Mouse (Mus musculus) stomach, embryonic 15.5 days (tissue): ENCODE measurements around the gene Pik3ip1. TPM values are rescaled to one million over a fixed set of nuclear protein-coding genes. Genes with fewer than 3 reads are reported as not detected.

Source experiments
- ATAC-seq: fragments of 200-750 bp; cut with Nextera tagmentation; 2 replicates; pipeline ENCODE4 v1.8.0; 2017; ENCODE audit warnings: low read depth, moderate number of reproducible peaks, moderate TSS enrichment; ENCODE audit not compliant: insufficient read depth, low FRiP score
- H3K27ac ChIP-seq: fragments of 300-500 bp; sonication (generic); 2 replicates; pipeline ENCODE4 v1.5.1; 2015; ENCODE audit warnings: mild to moderate bottlenecking, inconsistent platforms
- H3K27me3 ChIP-seq: fragments of 300-500 bp; sonication (generic); replicated peaks from 2 replicates; pipeline ENCODE4 v1.6.1; 2015; ENCODE audit warnings: inconsistent platforms
- H3K36me3 ChIP-seq: fragments of 300-500 bp; sonication (generic); 2 replicates; pipeline ENCODE4 v1.6.1; 2015; ENCODE audit warnings: inconsistent platforms
- H3K4me1 ChIP-seq: fragments of 300-500 bp; sonication (generic); 2 replicates; pipeline ENCODE4 v1.6.1; 2015; ENCODE audit warnings: inconsistent platforms
- H3K4me2 ChIP-seq: fragments of 300-500 bp; sonication (generic); 2 replicates; pipeline ENCODE4 v1.6.1; 2015; ENCODE audit warnings: mild to moderate bottlenecking, inconsistent platforms
- H3K4me3 ChIP-seq: fragments of 300-500 bp; sonication (generic); replicated peaks from 2 replicates; pipeline ENCODE4 v1.5.1; 2015; ENCODE audit warnings: inconsistent platforms
- H3K9ac ChIP-seq: fragments of 300-500 bp; sonication (generic); 2 replicates; pipeline ENCODE4 v1.6.1; 2015; ENCODE audit warnings: inconsistent platforms
- H3K9me3 ChIP-seq: fragments of 300-500 bp; sonication (generic); 2 replicates; pipeline ENCODE4 v1.6.1; 2016; ENCODE audit warnings: inconsistent platforms
- WGBS: fragments of 180-500 bp; shearing (Covaris S2); methylation state at CpG from one replicate; pipeline ENCODE4 v1.1.7; 2015; 5-methylcytosine and 5-hydroxymethylcytosine counted together
- polyA plus RNA-seq: library from polyadenylated mRNA; unstranded; fragments of >200 nt; fragmentation: Nextera tagmentation; extraction: Ambion mirVana; gene quantifications from 2 replicates; pipeline ENCODE4 v1.2.1, GENCODE M21; 2015

The Pik3ip1 gene
- polyA plus RNA-seq, 1 experiment from 2014 or later: 10.6 TPM

- Histone ChIP-seq H3K36me3 (peaks cover 25% of the 10 kb centered on the region), H3K27me3 (no peaks in the 10 kb centered on the region), H3K9me3 (no peaks in the 10 kb centered on the region), H3K4me1 (peaks cover 11% of the 10 kb centered on the region), H3K4me2 (no peak overlapping the region), H3K4me3 (no peak overlapping the region), H3K27ac (no peak overlapping the region), H3K9ac (no peak overlapping the region)
- WGBS: 68% methylated on average over 12 of the region's 12 CpGs
- ATAC-seq: 0 out of 2 replicates have a peak, but pooled peaks have one; percentile 44
Observed at GRCm38 (mm10) chr11:3347091-3347834, 17.1 kb downstream of the Pik3ip1 start.

- Histone ChIP-seq H3K4me1 (peaks cover 11% of the 10 kb centered on the region), H3K4me2 (no peak overlapping the region), H3K9me3 (no peaks in the 10 kb centered on the region), H3K9ac (no peak overlapping the region), H3K36me3 (peaks cover 31% of the 10 kb centered on the region), H3K27ac (no peak overlapping the region), H3K27me3 (no peaks in the 10 kb centered on the region), H3K4me3 (no peak overlapping the region)
- no peak for ATAC-seq
Observed at GRCm38 (mm10) chr11:3347835-3348195, 17.6 kb downstream of the Pik3ip1 start.

DNA sequence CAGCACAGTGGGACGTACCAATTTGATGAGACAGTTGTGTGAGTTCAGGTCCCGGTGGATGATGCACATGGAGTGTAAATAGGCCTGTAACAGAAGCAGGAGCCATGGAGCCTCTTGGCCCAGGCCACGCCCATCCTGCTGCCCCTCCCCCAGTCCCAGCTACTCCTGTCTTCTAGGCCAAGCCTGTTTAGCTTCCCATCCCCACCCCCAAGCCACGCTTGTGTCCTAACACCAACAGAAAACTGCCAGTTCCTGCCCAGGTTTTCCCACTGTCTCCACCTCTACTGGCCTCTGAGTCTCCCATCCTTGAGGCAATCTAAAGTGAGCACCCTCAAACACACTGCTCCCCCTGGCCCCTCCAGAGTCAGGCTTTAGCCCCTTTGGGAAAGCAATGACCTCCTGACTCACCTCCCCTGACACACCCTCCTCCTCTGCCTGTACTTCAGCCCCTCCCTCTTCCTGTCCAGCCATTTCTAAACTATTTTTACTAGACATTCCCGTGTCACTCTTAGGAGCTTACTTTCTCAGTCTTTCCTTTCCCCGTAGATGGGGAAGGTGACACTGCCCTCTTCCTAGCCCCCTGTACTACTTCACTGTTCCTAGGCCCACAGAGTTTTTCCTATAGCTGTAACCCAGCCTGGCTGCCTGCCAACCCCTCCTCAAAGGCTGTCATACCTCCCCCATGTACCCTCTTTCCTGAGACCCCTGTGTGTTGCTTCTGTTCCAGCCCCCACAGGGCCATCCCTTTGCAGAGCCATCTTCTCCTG, 18.6 kb downstream of the Pik3ip1 start:
- H3K9ac ChIP-seq: no peak overlapping the region
- H3K4me1 ChIP-seq: peaks cover 11% of the 10 kb centered on the region
- no peak overlapping the region for H3K4me2 ChIP-seq
- H3K4me3 ChIP-seq: no peak overlapping the region
- peaks cover 39% of the 10 kb centered on the region for H3K36me3 ChIP-seq
- ATAC-seq: peak; percentile 5; the same call in 1 of the 2 replicates
- H3K9me3 ChIP-seq: no peaks in the 10 kb centered on the region
- peak overlapping the region; percentile 44; the same call in 1 of the 2 replicates for H3K27ac ChIP-seq
- WGBS: 25% methylated on average over 6 of the region's 6 CpGs
- no peaks in the 10 kb centered on the region for H3K27me3 ChIP-seq

DNA sequence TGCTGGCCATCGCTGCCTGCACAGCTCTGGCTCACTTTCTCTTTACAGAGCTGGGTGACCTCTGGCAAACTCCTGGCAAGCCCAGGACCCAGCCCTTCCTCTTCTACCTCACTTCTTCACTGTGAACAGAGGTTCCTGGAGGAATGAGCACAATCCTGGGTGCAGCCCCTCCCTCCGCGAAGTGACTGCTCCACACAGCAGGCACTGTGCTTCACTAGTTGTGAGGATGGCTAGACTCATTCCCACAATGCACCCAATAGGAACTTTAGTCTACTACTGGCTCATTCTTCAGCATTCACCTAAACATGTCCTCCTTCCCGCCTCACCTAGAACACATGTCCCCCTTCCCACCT, 19.1 kb downstream of the Pik3ip1 start:
- no peaks in the 10 kb centered on the region for H3K27me3 ChIP-seq
- H3K9ac ChIP-seq: no peak overlapping the region
- H3K9me3 ChIP-seq: no peaks in the 10 kb centered on the region
- no peak for ATAC-seq
- H3K4me3 ChIP-seq: no peak overlapping the region
- peaks cover 43% of the 10 kb centered on the region for H3K36me3 ChIP-seq
- peaks cover 11% of the 10 kb centered on the region for H3K4me1 ChIP-seq
- H3K4me2 ChIP-seq: no peak overlapping the region
- 77% methylated on average over 4 of the region's 4 CpGs for WGBS
- peak overlapping the region; percentile 44; the same call in 1 of the 2 replicates for H3K27ac ChIP-seq

DNA sequence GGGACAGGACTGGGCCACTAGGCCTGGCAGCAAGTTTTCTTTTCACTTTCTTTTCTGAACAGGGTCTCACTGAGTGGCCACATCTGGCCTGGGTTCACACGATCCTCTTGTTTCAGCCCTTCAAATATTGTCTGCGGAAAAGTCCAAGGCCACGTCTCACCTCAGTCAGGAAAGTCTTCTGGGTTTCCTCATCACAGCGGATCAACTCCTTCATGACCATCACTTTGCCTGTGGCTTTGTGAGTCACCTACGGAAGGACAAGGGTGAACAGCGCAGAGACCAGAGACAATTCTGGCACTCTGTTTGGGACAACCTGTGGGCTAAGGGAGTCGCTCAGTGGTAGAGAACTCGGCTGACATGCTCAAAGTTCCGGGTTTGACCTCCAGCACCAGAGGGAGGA, 21.9 kb downstream of the Pik3ip1 start:
- no peaks in the 10 kb centered on the region for H3K9me3 ChIP-seq
- H3K4me3 ChIP-seq: no peak overlapping the region
- 90% methylated on average over 9 of the region's 9 CpGs for WGBS
- no peak for ATAC-seq
- no peak overlapping the region for H3K4me2 ChIP-seq
- H3K27ac ChIP-seq: no peak overlapping the region
- H3K27me3 ChIP-seq: no peaks in the 10 kb centered on the region
- H3K36me3 ChIP-seq: peaks cover 51% of the 10 kb centered on the region
- no peak overlapping the region for H3K9ac ChIP-seq
- H3K4me1 ChIP-seq: peaks cover 11% of the 10 kb centered on the region

DNA sequence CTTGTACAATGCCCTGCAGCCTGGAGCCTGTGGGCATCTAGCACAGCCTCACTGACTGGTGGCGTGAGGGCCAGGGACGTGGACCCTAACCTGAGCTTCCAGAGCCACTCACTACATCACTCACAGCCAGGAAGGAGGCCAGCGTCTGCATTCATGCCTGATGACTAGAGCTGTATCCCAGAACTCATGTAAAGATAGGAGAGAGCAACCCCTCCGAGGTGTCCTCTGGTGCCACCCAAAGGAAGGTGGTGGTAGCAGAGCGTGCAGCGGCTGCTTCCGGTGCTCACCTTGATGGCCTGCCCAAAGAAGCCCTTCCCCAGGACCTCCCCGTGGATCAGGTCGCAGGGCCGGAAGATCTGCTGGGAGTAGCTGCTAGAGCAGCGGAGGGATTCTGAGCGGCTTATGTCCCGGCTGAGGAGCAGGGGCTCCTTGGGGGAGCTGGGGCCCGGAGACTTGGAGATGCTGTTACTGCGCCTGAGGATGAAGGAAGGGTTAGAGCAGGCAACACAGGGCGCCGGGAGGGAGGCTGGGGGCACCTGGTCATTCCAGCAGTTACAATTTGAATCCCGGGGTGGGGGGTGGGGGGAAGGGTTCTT, 22.9 kb downstream of the Pik3ip1 start:
- Histone ChIP-seq H3K36me3 (peaks cover 58% of the 10 kb centered on the region), H3K27ac (no peak overlapping the region), H3K4me3 (no peak overlapping the region), H3K27me3 (no peaks in the 10 kb centered on the region), H3K9me3 (no peaks in the 10 kb centered on the region), H3K4me2 (no peak overlapping the region), H3K9ac (no peak overlapping the region), H3K4me1 (peaks cover 11% of the 10 kb centered on the region)
- ATAC-seq: no peak
- WGBS: 58% methylated on average over 18 of the region's 18 CpGs

DNA sequence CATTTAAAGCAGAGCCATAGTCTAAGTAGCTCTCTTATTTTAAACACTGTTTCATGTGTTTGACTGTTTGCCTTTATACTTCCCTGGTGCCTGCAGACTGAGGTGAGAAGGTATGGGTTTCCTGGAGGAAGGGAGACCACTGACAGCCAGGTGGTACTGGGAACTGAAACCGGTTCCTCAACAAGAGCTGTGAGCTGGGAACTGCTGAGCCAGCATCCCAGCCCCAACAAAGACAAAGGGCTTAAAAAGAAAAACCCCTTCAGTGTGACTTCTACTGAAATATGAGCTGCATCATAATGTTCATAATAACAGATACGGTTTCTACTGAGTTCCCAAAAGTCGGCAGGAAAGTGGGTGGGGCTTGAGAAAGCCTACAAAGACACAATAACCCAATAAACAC, 32.7 kb downstream of the Pik3ip1 start:
- no peak overlapping the region for H3K4me3 ChIP-seq
- WGBS: 63% methylated on average over 3 of the region's 3 CpGs
- H3K9ac ChIP-seq: no peak overlapping the region
- H3K4me1 ChIP-seq: 0 out of 2 replicates have a peak, but pooled peaks cover 3% of the 10 kb centered on the region
- H3K27ac ChIP-seq: no peak overlapping the region
- H3K27me3 ChIP-seq: no peaks in the 10 kb centered on the region
- no peak overlapping the region for H3K4me2 ChIP-seq
- no peaks in the 10 kb centered on the region for H3K9me3 ChIP-seq
- ATAC-seq: no peak
- peaks cover 8% of the 10 kb centered on the region; the same call in 1 of the 2 replicates for H3K36me3 ChIP-seq

DNA sequence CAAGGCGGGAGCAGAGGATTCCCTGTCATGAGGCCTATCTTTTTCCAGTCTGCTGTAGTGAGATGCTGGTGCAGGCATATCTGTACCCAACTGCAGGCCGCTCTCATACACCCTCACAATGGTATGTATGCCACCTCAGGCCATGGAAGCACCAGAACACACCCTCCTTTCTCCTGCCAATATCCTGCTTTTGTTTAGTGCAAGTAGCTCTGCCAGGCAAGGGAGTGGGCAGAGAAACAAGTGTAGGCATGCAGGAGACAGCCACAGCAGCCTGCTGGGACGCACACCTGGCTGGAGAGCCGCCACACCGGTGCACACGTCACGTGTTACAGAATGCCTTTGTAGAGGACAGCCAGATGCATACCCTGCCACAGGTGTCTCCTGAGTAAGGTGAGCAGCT, 36.2 kb downstream of the Pik3ip1 start:
- ATAC-seq: 0 out of 2 replicates have a peak, but pooled peaks have one; percentile 3
- Histone ChIP-seq H3K4me3 (no peak overlapping the region), H3K27ac (peak overlapping the region; percentile 51), H3K36me3 (no peaks in the 10 kb centered on the region), H3K4me2 (no peak overlapping the region), H3K4me1 (peaks cover 11% of the 10 kb centered on the region), H3K27me3 (no peaks in the 10 kb centered on the region), H3K9ac (no peak overlapping the region), H3K9me3 (no peaks in the 10 kb centered on the region)
- 78% methylated on average over 7 of the region's 7 CpGs for WGBS

DNA sequence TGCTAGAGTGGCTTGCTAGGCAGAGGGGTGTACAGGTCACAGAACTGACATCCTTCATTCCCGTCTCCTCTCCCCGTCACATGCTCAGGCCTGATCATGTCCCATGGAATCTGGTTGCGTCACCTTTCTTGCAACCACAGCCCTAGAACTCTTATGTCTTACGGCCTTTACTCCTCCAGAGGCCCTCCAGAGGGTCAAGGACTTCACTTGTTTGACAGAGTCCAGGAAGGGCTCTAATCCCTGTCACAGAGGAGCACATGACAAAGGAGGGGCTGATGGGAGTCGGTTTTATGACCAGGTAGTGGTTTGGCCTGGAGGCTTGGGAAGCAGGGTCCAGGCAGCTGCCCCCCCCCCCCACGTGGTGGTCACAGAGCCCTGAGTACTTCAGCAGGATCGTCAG, 38.8 kb downstream of the Pik3ip1 start:
- Histone ChIP-seq H3K27me3 (no peaks in the 10 kb centered on the region), H3K4me3 (no peak overlapping the region), H3K27ac (peak overlapping the region; percentile 60; the same call in 1 of the 2 replicates), H3K9ac (no peak overlapping the region), H3K36me3 (no peaks in the 10 kb centered on the region), H3K9me3 (no peaks in the 10 kb centered on the region), H3K4me1 (peaks cover 28% of the 10 kb centered on the region), H3K4me2 (peak overlapping the region; percentile 90)
- WGBS: 46% methylated on average over 7 of the region's 7 CpGs
- no peak for ATAC-seq

GRCm38 (mm10) chr11:3369449-3369848, 39.2 kb downstream of the Pik3ip1 start:
- H3K9ac ChIP-seq: no peak overlapping the region
- H3K4me2 ChIP-seq: peak overlapping the region; percentile 90
- H3K9me3 ChIP-seq: no peaks in the 10 kb centered on the region
- ATAC-seq: no peak
- no peaks in the 10 kb centered on the region for H3K36me3 ChIP-seq
- H3K4me1 ChIP-seq: peaks cover 32% of the 10 kb centered on the region
- H3K27ac ChIP-seq: peak overlapping the region; percentile 60
- peak overlapping the region; percentile 52; the same call in 1 of the 2 replicates for H3K4me3 ChIP-seq
- H3K27me3 ChIP-seq: no peaks in the 10 kb centered on the region
- WGBS: 78% methylated on average over 5 of the region's 5 CpGs

DNA sequence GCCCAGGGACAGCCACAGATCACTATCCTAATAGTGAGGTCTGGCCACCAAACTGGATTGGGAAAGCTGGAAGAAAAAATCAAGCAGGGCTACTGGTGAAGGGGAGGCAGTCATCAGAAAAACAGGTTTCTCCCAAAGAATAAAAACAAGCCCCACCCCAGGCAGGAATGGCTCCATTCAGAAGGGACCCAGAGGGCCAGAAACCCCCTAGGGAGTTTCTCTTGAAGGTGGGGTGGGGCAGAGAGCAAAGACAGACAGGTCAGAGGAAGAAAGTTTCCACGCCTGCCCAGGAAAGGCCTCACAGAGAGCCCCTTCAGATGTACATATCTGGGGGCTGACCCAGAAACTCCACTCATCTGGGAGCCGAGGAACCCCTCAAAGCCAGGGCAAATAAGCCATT, 40.0 kb downstream of the Pik3ip1 start:
- ATAC-seq: no peak
- Histone ChIP-seq H3K27ac (peak overlapping the region; percentile 60), H3K9ac (no peak overlapping the region), H3K9me3 (no peaks in the 10 kb centered on the region), H3K27me3 (no peaks in the 10 kb centered on the region), H3K4me2 (peak overlapping the region; percentile 90), H3K4me3 (peak overlapping the region; percentile 52), H3K4me1 (peaks cover 39% of the 10 kb centered on the region), H3K36me3 (no peaks in the 10 kb centered on the region)
- 67% methylated on average over 2 of the region's 2 CpGs for WGBS
